Mouse (Mus musculus): ENCODE data around the gene Nup210. TPM values are rescaled to one million over a fixed set of nuclear protein-coding genes. Genes with fewer than 3 reads are reported as not detected.

The Nup210 gene
- polyA plus RNA-seq, 1 experiment: 219 TPM

- no peak for TF ChIP-seq POLR2A (IDR thresholded peaks at IDR 0.05; ENCODE audit: control insufficient read depth, extremely low read depth, insufficient read depth, low read length, poor library complexity)
- no peak for TF ChIP-seq CTCF (IDR thresholded peaks at IDR 0.05; ENCODE audit: borderline replicate concordance, control insufficient read depth, extremely low read depth, insufficient read depth, low read length, poor library complexity)
- no peak for DNase-seq
- Histone ChIP-seq H3K4me1 (replicated peaks; ENCODE audit: control insufficient read depth, insufficient read depth, low read length) (no peaks in the 10 kb centered on the region), H3K27me3 (ENCODE audit: control insufficient read depth, insufficient read depth, low read length) (no peaks in the 10 kb centered on the region), H3K27ac (ENCODE audit: control insufficient read depth, insufficient read depth, low read length) (no peak overlapping the region), H3K4me3 (ENCODE audit: control insufficient read depth, insufficient read depth, low read length) (no peak overlapping the region), H3K36me3 (ENCODE audit: control insufficient read depth, insufficient read depth, low read length) (no peaks in the 10 kb centered on the region)
- 80% methylated on average over 3 of the region's 3 CpGs for WGBS
Measured at GRCm38 (mm10) chr6:91145056-91145455, 28.4 kb upstream of the Nup210 start.

- no peaks in the 10 kb centered on the region for H3K4me1 ChIP-seq (replicated peaks; ENCODE audit: control insufficient read depth, insufficient read depth, low read length)
- no peak overlapping the region for H3K4me3 ChIP-seq (ENCODE audit: control insufficient read depth, insufficient read depth, low read length)
- 25% methylated on average over 4 of the region's 4 CpGs for WGBS
- H3K27me3 ChIP-seq (ENCODE audit: control insufficient read depth, insufficient read depth, low read length): no peaks in the 10 kb centered on the region
- TF ChIP-seq CTCF (IDR thresholded peaks at IDR 0.05; ENCODE audit: borderline replicate concordance, control insufficient read depth, extremely low read depth, insufficient read depth, low read length, poor library complexity): peak; percentile 84; the same call in 1 of the 2 replicates
- no peak for TF ChIP-seq POLR2A (IDR thresholded peaks at IDR 0.05; ENCODE audit: control insufficient read depth, extremely low read depth, insufficient read depth, low read length, poor library complexity)
- DNase-seq: peak; percentile 72
- no peaks in the 10 kb centered on the region for H3K36me3 ChIP-seq (ENCODE audit: control insufficient read depth, insufficient read depth, low read length)
- no peak overlapping the region for H3K27ac ChIP-seq (ENCODE audit: control insufficient read depth, insufficient read depth, low read length)
Measured at GRCm38 (mm10) chr6:91139846-91140245, 23.2 kb upstream of the Nup210 start.

- H3K27me3 ChIP-seq (ENCODE audit: control insufficient read depth, insufficient read depth, low read length): no peaks in the 10 kb centered on the region
- DNase-seq: no peak
- TF ChIP-seq POLR2A (IDR thresholded peaks at IDR 0.05; ENCODE audit: control insufficient read depth, extremely low read depth, insufficient read depth, low read length, poor library complexity) (no peak), CTCF (IDR thresholded peaks at IDR 0.05; ENCODE audit: borderline replicate concordance, control insufficient read depth, extremely low read depth, insufficient read depth, low read length, poor library complexity) (no peak)
- no peak overlapping the region for H3K27ac ChIP-seq (ENCODE audit: control insufficient read depth, insufficient read depth, low read length)
- H3K4me1 ChIP-seq (replicated peaks; ENCODE audit: control insufficient read depth, insufficient read depth, low read length): no peaks in the 10 kb centered on the region
- no peak overlapping the region for H3K4me3 ChIP-seq (ENCODE audit: control insufficient read depth, insufficient read depth, low read length)
- 87% methylated on average over 10 of the region's 10 CpGs for WGBS
- no peaks in the 10 kb centered on the region for H3K36me3 ChIP-seq (ENCODE audit: control insufficient read depth, insufficient read depth, low read length)
Measured at GRCm38 (mm10) chr6:91137343-91137956, 20.8 kb upstream of the Nup210 start.

- peaks cover 4% of the 10 kb centered on the region; the same call in 1 of the 2 replicates for H3K4me1 ChIP-seq (replicated peaks; ENCODE audit: control insufficient read depth, insufficient read depth, low read length)
- 37% methylated on average over 1 of the region's 1 CpGs for WGBS
- H3K4me3 ChIP-seq (ENCODE audit: control insufficient read depth, insufficient read depth, low read length): no peak overlapping the region
- no peak for DNase-seq
- TF ChIP-seq POLR2A (IDR thresholded peaks at IDR 0.05; ENCODE audit: control insufficient read depth, extremely low read depth, insufficient read depth, low read length, poor library complexity) (no peak), CTCF (IDR thresholded peaks at IDR 0.05; ENCODE audit: borderline replicate concordance, control insufficient read depth, extremely low read depth, insufficient read depth, low read length, poor library complexity) (no peak)
- no peak overlapping the region for H3K27ac ChIP-seq (ENCODE audit: control insufficient read depth, insufficient read depth, low read length)
- no peaks in the 10 kb centered on the region for H3K27me3 ChIP-seq (ENCODE audit: control insufficient read depth, insufficient read depth, low read length)
- H3K36me3 ChIP-seq (ENCODE audit: control insufficient read depth, insufficient read depth, low read length): no peaks in the 10 kb centered on the region
Measured at GRCm38 (mm10) chr6:91130856-91131255, 14.2 kb upstream of the Nup210 start.

- no peak for DNase-seq
- H3K27me3 ChIP-seq (ENCODE audit: control insufficient read depth, insufficient read depth, low read length): no peaks in the 10 kb centered on the region
- peaks cover 10% of the 10 kb centered on the region for H3K4me1 ChIP-seq (replicated peaks; ENCODE audit: control insufficient read depth, insufficient read depth, low read length)
- H3K4me3 ChIP-seq (ENCODE audit: control insufficient read depth, insufficient read depth, low read length): no peak overlapping the region
- H3K36me3 ChIP-seq (ENCODE audit: control insufficient read depth, insufficient read depth, low read length): no peaks in the 10 kb centered on the region
- H3K27ac ChIP-seq (ENCODE audit: control insufficient read depth, insufficient read depth, low read length): no peak overlapping the region
- 82% methylated on average over 4 of the region's 4 CpGs for WGBS
- TF ChIP-seq CTCF (IDR thresholded peaks at IDR 0.05; ENCODE audit: borderline replicate concordance, control insufficient read depth, extremely low read depth, insufficient read depth, low read length, poor library complexity) (peak; percentile 54; the same call in 1 of the 2 replicates), POLR2A (IDR thresholded peaks at IDR 0.05; ENCODE audit: control insufficient read depth, extremely low read depth, insufficient read depth, low read length, poor library complexity) (no peak)
Measured at GRCm38 (mm10) chr6:91128996-91129395, 12.4 kb upstream of the Nup210 start.

- no peak for DNase-seq
- 76% methylated on average over 2 of the region's 2 CpGs for WGBS
- Histone ChIP-seq H3K4me1 (replicated peaks; ENCODE audit: control insufficient read depth, insufficient read depth, low read length) (peaks cover 13% of the 10 kb centered on the region), H3K27me3 (ENCODE audit: control insufficient read depth, insufficient read depth, low read length) (no peaks in the 10 kb centered on the region), H3K27ac (ENCODE audit: control insufficient read depth, insufficient read depth, low read length) (no peak overlapping the region), H3K36me3 (ENCODE audit: control insufficient read depth, insufficient read depth, low read length) (no peaks in the 10 kb centered on the region), H3K4me3 (ENCODE audit: control insufficient read depth, insufficient read depth, low read length) (no peak overlapping the region)
- TF ChIP-seq CTCF (IDR thresholded peaks at IDR 0.05; ENCODE audit: borderline replicate concordance, control insufficient read depth, extremely low read depth, insufficient read depth, low read length, poor library complexity) (no peak), POLR2A (IDR thresholded peaks at IDR 0.05; ENCODE audit: control insufficient read depth, extremely low read depth, insufficient read depth, low read length, poor library complexity) (no peak)
Measured at GRCm38 (mm10) chr6:91125228-91125585, 8.6 kb upstream of the Nup210 start.
